Mouse (Mus musculus) liver, embryonic 14.5 days (tissue): ENCODE measurements at regions not wholly inside any gene's neighbourhood (a gene's known extent, or its start where the extent isn't known, plus 50 kb on each side); places are given as distances from the start of the nearest gene placed in this dataset.

Experiments used
- ATAC-seq: fragments of 200-750 bp; cut with Nextera tagmentation; 2 replicates; pipeline ENCODE4 v1.8.0; 2017; ENCODE audit warnings: moderate number of reproducible peaks, mild to moderate bottlenecking, moderate library complexity; ENCODE audit not compliant: insufficient read depth
- DNase-seq, 3 experiments: peaks; one replicate each; pipeline ENCODE4 v3.0.0-alpha.2; 2012 to 2013; ENCODE audit warnings: low read depth in 3 of 3, low spot score in 3 of 3
- H3K27ac ChIP-seq: fragments of 300-500 bp; sonication (generic); 2 replicates; pipeline ENCODE4 v1.5.1; 2014; ENCODE audit warnings: moderate library complexity, mild to moderate bottlenecking, control low read depth, inconsistent platforms
- H3K27me3 ChIP-seq: fragments of 300-500 bp; sonication (generic); 2 replicates; pipeline ENCODE4 v1.6.1; 2014; ENCODE audit warnings: mild to moderate bottlenecking, low read length, moderate library complexity; ENCODE audit not compliant: control insufficient read depth, insufficient read depth
- H3K36me3 ChIP-seq: fragments of 300-500 bp; sonication (generic); replicated peaks from 2 replicates; pipeline ENCODE4 v1.6.1; 2014; ENCODE audit warnings: low read depth; ENCODE audit not compliant: control insufficient read depth, insufficient read depth
- H3K4me1 ChIP-seq, 2 experiments: fragments of 200-500 bp in 1 of 2; fragments of 300-500 bp in 1 of 2; sonication (generic) in 1 of 2; replicated peaks; 2 replicates each; pipeline ENCODE4 v1.6.1; 2012 to 2014; ENCODE audit warnings: antibody characterized with exemption in 1 of 2, inconsistent platforms in 1 of 2, low read length in 1 of 2; ENCODE audit not compliant: control insufficient read depth in 2 of 2, insufficient read depth in 2 of 2
- H3K4me2 ChIP-seq: fragments of 300-500 bp; sonication (generic); 2 replicates; pipeline ENCODE4 v1.6.1; 2014; ENCODE audit warnings: low read depth, mild to moderate bottlenecking, control low read depth, moderate library complexity
- H3K4me3 ChIP-seq, 2 experiments: fragments of 200-500 bp in 1 of 2; fragments of 300-500 bp in 1 of 2; sonication (generic) in 1 of 2; 2 replicates each; pipeline ENCODE4 v1.5.1; 2012 to 2014; ENCODE audit warnings: low read depth in 2 of 2, low read length in 2 of 2, mild to moderate bottlenecking in 2 of 2, control low read depth in 1 of 2, inconsistent platforms in 1 of 2, moderate library complexity in 1 of 2; ENCODE audit not compliant: insufficient read depth in 1 of 2
- H3K9ac ChIP-seq: fragments of 300-500 bp; sonication (generic); replicated peaks from 2 replicates; pipeline ENCODE4 v1.6.1; 2014; ENCODE audit warnings: mild to moderate bottlenecking, control low read depth, moderate library complexity
- H3K9me3 ChIP-seq: fragments of 300-500 bp; sonication (generic); 2 replicates; pipeline ENCODE4 v1.6.1; 2016; ENCODE audit warnings: low read length, mixed read lengths; ENCODE audit not compliant: control insufficient read depth
- CTCF ChIP-seq: IDR thresholded peaks from 2 replicates; pipeline ENCODE4 v1.5.1; 2016; ENCODE audit warnings: antibody characterized with exemption, low read depth, control low read depth
- EP300 ChIP-seq: IDR thresholded peaks from 2 replicates; pipeline ENCODE4 v1.6.1; 2016; ENCODE audit warnings: antibody characterized with exemption, low read depth
- WGBS: fragments of 180-500 bp; shearing (Covaris S2); extraction: QIAGEN DNeasy Blood & Tissue Kit; methylation state at CpG from one replicate; pipeline ENCODE4 v1.1.7; 2014; ENCODE audit not compliant: insufficient replicate concordance; 5-methylcytosine and 5-hydroxymethylcytosine counted together

- Histone ChIP-seq H3K9me3 (no peaks in the 10 kb centered on the region), H3K4me2 (no peak overlapping the region), H3K9ac (no peak overlapping the region), H3K27me3 (no peaks in the 10 kb centered on the region), H3K4me1 (peaks cover 5 to 13% of the 10 kb centered on the region in 2 experiments), H3K36me3 (no peaks in the 10 kb centered on the region), H3K4me3 (no peak overlapping the region), H3K27ac (no peak overlapping the region)
- WGBS, result 57% methylated on average over 2 of the region's 2 CpGs
- no peak for ATAC-seq
- TF ChIP-seq EP300, result no peak
- no peak for TF ChIP-seq CTCF
- DNase-seq, result no peak
Measured at GRCm38 (mm10) chr3:115799981-115800380, 85.1 kb upstream of the S1pr1 start.

- H3K27me3 ChIP-seq, result no peaks in the 10 kb centered on the region
- H3K4me1 ChIP-seq, result peaks cover 5 to 13% of the 10 kb centered on the region in 2 experiments
- no peak overlapping the region for H3K27ac ChIP-seq
- DNase-seq (no peak), ATAC-seq (0 out of 2 replicates have a peak, but pooled peaks have one; percentile 31)
- WGBS, result 12% methylated on average over 5 of the region's 5 CpGs
- no peaks in the 10 kb centered on the region for H3K36me3 ChIP-seq
- H3K9ac ChIP-seq, result no peak overlapping the region
- TF ChIP-seq CTCF (no peak), EP300 (no peak)
- H3K4me2 ChIP-seq, result no peak overlapping the region
- no peak overlapping the region for H3K4me3 ChIP-seq
- no peaks in the 10 kb centered on the region for H3K9me3 ChIP-seq
Measured at GRCm38 (mm10) chr3:115800873-115801272, 86.0 kb upstream of the S1pr1 start.

GRCm38 (mm10) chr3:115801581-115802200 lies 85.9 kb upstream of the Dph5 start:
- no peak overlapping the region for H3K4me2 ChIP-seq
- 30% methylated on average over 5 of the region's 5 CpGs for WGBS
- no peak overlapping the region for H3K4me3 ChIP-seq
- no peak overlapping the region for H3K9ac ChIP-seq
- no peak overlapping the region for H3K27ac ChIP-seq
- H3K9me3 ChIP-seq, result no peaks in the 10 kb centered on the region
- DNase-seq (no peak), ATAC-seq (0 out of 2 replicates have a peak, but pooled peaks have one; percentile 28)
- H3K36me3 ChIP-seq, result no peaks in the 10 kb centered on the region
- no peaks in the 10 kb centered on the region for H3K27me3 ChIP-seq
- H3K4me1 ChIP-seq, result peaks cover 5 to 13% of the 10 kb centered on the region in 2 experiments
- no peak for TF ChIP-seq EP300

- H3K36me3 ChIP-seq, result no peaks in the 10 kb centered on the region
- DNase-seq (no peak), ATAC-seq (no peak)
- 27% methylated on average over 3 of the region's 3 CpGs for WGBS
- H3K4me1 ChIP-seq, result peaks cover 5 to 13% of the 10 kb centered on the region in 2 experiments
- TF ChIP-seq EP300 (no peak), CTCF (no peak)
- no peak overlapping the region for H3K4me2 ChIP-seq
- no peaks in the 10 kb centered on the region for H3K9me3 ChIP-seq
- no peaks in the 10 kb centered on the region for H3K27me3 ChIP-seq
- no peak overlapping the region for H3K9ac ChIP-seq
- no peak overlapping the region for H3K4me3 ChIP-seq
- no peak overlapping the region for H3K27ac ChIP-seq
Measured at GRCm38 (mm10) chr3:115804616-115805015, 83.0 kb upstream of the Dph5 start.

GRCm38 (mm10) chr3:115807032-115807431 lies 80.6 kb upstream of the Dph5 start:
- ATAC-seq (no peak), DNase-seq (no peak)
- no peak overlapping the region for H3K9ac ChIP-seq
- no peak overlapping the region for H3K4me2 ChIP-seq
- H3K36me3 ChIP-seq, result no peaks in the 10 kb centered on the region
- H3K4me3 ChIP-seq, result no peak overlapping the region
- no peaks in the 10 kb centered on the region; a peak in 1 of 4 replicates for H3K4me1 ChIP-seq
- H3K27ac ChIP-seq, result no peak overlapping the region
- H3K9me3 ChIP-seq, result no peaks in the 10 kb centered on the region
- TF ChIP-seq EP300 (no peak), CTCF (no peak)
- H3K27me3 ChIP-seq, result no peaks in the 10 kb centered on the region
- 45% methylated on average over 3 of the region's 3 CpGs for WGBS
